Mouse (Mus musculus): Measurements from ENCODE around the gene Mapk8ip2. TPM values are rescaled to one million over a fixed set of nuclear protein-coding genes. Genes with fewer than 3 reads are reported as not detected.
A peak's percentile ranks its signal among the peaks of the same experiment; 100 is the strongest.

Gene Mapk8ip2
- polyA plus RNA-seq, 1 experiment from 2014 or later = 0.34 TPM

GRCm38 (mm10) chr15:89474596-89475292 is 21.0 kb downstream of the Mapk8ip2 start:
- H3K4me2 ChIP-seq (replicated peaks; ENCODE audit: low read depth, low read length) = no peak overlapping the region
- no peaks in the 10 kb centered on the region for H3K36me3 ChIP-seq (ENCODE audit: control insufficient read depth, insufficient read depth, low read length)
- H3K27me3 ChIP-seq (ENCODE audit: control insufficient read depth, insufficient read depth, low read length) = no peaks in the 10 kb centered on the region
- ATAC-seq (ENCODE audit: low FRiP score, low TSS enrichment) = no peak
- H3K9ac ChIP-seq (ENCODE audit: low read depth, low read length) = no peak overlapping the region
- no peaks in the 10 kb centered on the region for H3K9me3 ChIP-seq (ENCODE audit: control insufficient read depth, low read length)
- no peak overlapping the region for H3K4me3 ChIP-seq (ENCODE audit: low read length)
- no peak overlapping the region for H3K27ac ChIP-seq (ENCODE audit: low read depth, low read length)
- H3K4me1 ChIP-seq (ENCODE audit: control insufficient read depth, insufficient read depth, low read length) = peaks cover 5% of the 10 kb centered on the region; the same call in 1 of the 2 replicates
- WGBS = 89% methylated on average over 19 of the region's 19 CpGs

DNA sequence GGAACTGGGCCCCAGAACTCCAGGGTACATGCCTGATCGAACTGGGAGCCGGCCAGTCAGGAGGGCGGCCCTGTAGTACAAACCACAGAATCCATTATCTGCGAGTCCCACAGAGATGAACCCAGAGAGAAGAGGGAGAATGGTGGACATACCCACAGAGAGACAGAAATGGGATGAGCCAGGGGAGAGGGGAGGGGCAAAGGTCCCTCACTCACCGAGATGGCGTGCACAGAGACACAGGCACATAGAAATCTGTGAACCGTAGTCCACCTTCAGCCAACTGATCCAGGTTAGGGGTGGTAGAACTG is 21.5 kb downstream of the Mapk8ip2 start:
- H3K36me3 ChIP-seq (ENCODE audit: control insufficient read depth, insufficient read depth, low read length) = no peaks in the 10 kb centered on the region
- H3K9me3 ChIP-seq (ENCODE audit: control insufficient read depth, low read length) = no peaks in the 10 kb centered on the region
- ATAC-seq (ENCODE audit: low FRiP score, low TSS enrichment) = peak; percentile 13
- peaks cover 5% of the 10 kb centered on the region; the same call in 1 of the 2 replicates for H3K4me1 ChIP-seq (ENCODE audit: control insufficient read depth, insufficient read depth, low read length)
- H3K27me3 ChIP-seq (ENCODE audit: control insufficient read depth, insufficient read depth, low read length) = no peaks in the 10 kb centered on the region
- H3K9ac ChIP-seq (ENCODE audit: low read depth, low read length) = peak overlapping the region; percentile 63; the same call in 1 of the 2 replicates
- peak overlapping the region; percentile 58; the same call in 1 of the 2 replicates for H3K4me3 ChIP-seq (ENCODE audit: low read length)
- 89% methylated on average over 7 of the region's 7 CpGs for WGBS
- no peak overlapping the region for H3K27ac ChIP-seq (ENCODE audit: low read depth, low read length)
- H3K4me2 ChIP-seq (replicated peaks; ENCODE audit: low read depth, low read length) = peak overlapping the region; percentile 90

DNA sequence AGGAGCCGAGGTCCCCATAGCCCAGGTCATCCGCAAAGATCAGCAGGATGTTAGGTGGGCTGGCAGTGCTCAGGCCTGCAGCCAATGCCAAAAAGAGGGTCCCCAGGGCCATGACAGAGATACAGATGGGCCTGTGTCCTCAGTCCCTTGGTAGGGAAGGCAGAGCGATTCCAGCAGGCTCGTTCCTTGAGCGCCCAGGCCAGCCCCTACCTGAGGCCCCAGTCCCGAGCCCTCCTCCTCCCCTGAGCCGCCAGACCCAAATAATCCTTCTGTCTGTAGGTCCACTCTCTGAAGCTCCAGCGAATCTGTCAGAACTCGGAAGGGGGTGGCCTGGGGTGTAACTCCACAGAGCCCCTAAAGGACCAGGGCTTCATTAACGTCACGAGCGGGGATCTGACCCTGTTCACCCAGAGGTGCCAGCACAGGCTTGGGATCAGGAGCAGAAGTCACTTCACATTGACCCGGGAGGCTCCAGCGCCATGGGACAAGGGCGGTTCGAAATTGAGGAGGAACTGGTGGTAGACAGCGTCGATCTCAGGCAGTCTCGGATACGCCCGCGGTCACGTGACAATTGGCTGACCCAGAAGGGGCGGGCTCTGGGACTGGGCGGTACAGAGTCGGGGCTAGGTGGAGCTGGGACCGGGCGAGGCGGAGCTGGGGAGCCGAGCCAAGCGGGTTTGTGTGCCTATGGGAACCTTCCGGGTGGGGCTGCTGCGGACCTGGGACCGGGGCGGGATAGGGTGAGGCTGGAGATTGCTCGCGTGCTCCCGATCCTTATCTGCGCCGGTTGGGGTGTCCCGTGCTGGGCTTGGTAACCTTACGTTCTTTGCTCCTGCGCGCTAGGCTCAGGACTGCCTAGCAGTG is 22.1 kb downstream of the Mapk8ip2 start:
- Histone ChIP-seq H3K27ac (ENCODE audit: low read depth, low read length) (peak overlapping the region; percentile 31; the same call in 1 of the 2 replicates), H3K9ac (ENCODE audit: low read depth, low read length) (peak overlapping the region; percentile 63), H3K9me3 (ENCODE audit: control insufficient read depth, low read length) (no peaks in the 10 kb centered on the region), H3K4me2 (replicated peaks; ENCODE audit: low read depth, low read length) (peak overlapping the region; percentile 90), H3K4me3 (ENCODE audit: low read length) (peak overlapping the region; percentile 58), H3K36me3 (ENCODE audit: control insufficient read depth, insufficient read depth, low read length) (no peaks in the 10 kb centered on the region), H3K4me1 (ENCODE audit: control insufficient read depth, insufficient read depth, low read length) (peaks cover 5% of the 10 kb centered on the region; the same call in 1 of the 2 replicates), H3K27me3 (ENCODE audit: control insufficient read depth, insufficient read depth, low read length) (no peaks in the 10 kb centered on the region)
- WGBS = 10% methylated on average over 44 of the region's 44 CpGs
- peak; percentile 96 for ATAC-seq (ENCODE audit: low FRiP score, low TSS enrichment)

DNA sequence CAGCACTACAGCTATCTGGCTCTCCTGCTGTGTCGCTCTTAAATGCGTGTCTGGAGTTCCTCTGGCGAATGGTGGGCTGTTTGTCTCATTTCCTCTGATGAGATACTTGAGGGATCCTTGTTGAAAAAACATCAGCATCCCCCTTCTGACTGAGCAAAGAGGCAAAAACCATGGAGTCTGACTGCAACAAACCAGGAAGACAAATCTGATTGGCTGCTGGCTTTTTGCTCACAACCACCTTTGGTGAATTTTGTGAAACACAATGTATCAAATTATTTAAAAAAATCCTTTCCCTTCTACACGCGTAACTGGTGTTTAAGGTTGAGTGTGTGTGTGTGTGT is 22.7 kb downstream of the Mapk8ip2 start:
- H3K9ac ChIP-seq (ENCODE audit: low read depth, low read length) = peak overlapping the region; percentile 63
- H3K27ac ChIP-seq (ENCODE audit: low read depth, low read length) = peak overlapping the region; percentile 31; the same call in 1 of the 2 replicates
- H3K9me3 ChIP-seq (ENCODE audit: control insufficient read depth, low read length) = no peaks in the 10 kb centered on the region
- ATAC-seq (ENCODE audit: low FRiP score, low TSS enrichment) = no peak
- no peaks in the 10 kb centered on the region for H3K36me3 ChIP-seq (ENCODE audit: control insufficient read depth, insufficient read depth, low read length)
- H3K4me3 ChIP-seq (ENCODE audit: low read length) = peak overlapping the region; percentile 58
- peaks cover 5% of the 10 kb centered on the region; the same call in 1 of the 2 replicates for H3K4me1 ChIP-seq (ENCODE audit: control insufficient read depth, insufficient read depth, low read length)
- H3K27me3 ChIP-seq (ENCODE audit: control insufficient read depth, insufficient read depth, low read length) = no peaks in the 10 kb centered on the region
- WGBS = 4% methylated on average over 5 of the region's 5 CpGs
- H3K4me2 ChIP-seq (replicated peaks; ENCODE audit: low read depth, low read length) = peak overlapping the region; percentile 90

DNA sequence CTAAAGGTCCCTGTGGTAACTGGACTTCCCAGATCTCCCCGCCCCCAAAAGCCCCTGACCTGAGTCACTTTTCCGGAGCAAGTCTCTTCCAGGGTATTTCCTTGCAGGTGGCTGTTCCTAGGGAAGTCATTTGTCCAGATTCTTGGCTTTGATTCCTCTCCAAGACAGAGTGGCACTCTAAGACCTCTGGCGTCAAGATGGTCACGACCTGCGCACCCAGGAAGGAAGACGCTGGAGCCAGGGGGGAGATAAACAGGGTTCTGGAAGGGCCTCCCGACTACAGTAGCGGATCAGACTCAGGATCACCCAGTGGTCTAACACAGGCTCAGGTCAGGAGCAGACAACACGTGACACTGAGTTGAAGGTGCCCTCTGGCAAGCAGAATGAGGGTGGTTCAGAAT is 23.4 kb downstream of the Mapk8ip2 start, which contains the start of gene Arsa:
Gene Arsa (minus strand): TSS at position 335 of the 401 bp plus-strand sequence.
- Histone ChIP-seq H3K4me2 (replicated peaks; ENCODE audit: low read depth, low read length) (peak within 1 kb of the TSS; percentile 90), H3K9me3 (ENCODE audit: control insufficient read depth, low read length) (no peaks in the 10 kb centered on the region), H3K27me3 (ENCODE audit: control insufficient read depth, insufficient read depth, low read length) (no peaks in the 10 kb centered on the region), H3K36me3 (ENCODE audit: control insufficient read depth, insufficient read depth, low read length) (no peaks in the 10 kb centered on the region), H3K9ac (ENCODE audit: low read depth, low read length) (peak within 1 kb of the TSS; percentile 63), H3K4me3 (ENCODE audit: low read length) (peak within 1 kb of the TSS; percentile 58), H3K4me1 (ENCODE audit: control insufficient read depth, insufficient read depth, low read length) (peaks cover 5% of the 10 kb centered on the region; the same call in 1 of the 2 replicates), H3K27ac (ENCODE audit: low read depth, low read length) (peak within 1 kb of the TSS; percentile 31; the same call in 1 of the 2 replicates)
- ATAC-seq (ENCODE audit: low FRiP score, low TSS enrichment) = no peak
- WGBS = 27% methylated on average over 9 of the region's 9 CpGs

DNA sequence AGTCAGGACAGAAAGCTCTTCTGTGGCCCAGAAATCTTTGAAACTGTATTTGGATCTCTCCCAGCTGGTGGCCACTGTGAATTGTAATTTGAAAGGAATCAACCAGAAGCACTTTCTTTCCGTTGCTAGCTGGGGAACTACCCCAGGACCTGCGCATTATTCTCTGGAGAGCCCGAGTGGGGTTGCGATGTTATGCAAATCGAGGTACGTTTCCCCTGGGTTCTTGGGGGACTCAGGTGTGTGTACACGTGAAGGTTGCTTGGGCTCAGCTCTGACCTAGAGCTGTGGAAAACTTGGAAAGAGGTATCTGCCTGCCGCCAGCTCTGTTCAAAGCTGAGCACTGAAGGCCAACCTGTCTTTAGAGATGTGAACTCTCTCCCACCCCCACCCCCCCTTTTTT is 24.1 kb downstream of the Mapk8ip2 start:
- H3K27ac ChIP-seq (ENCODE audit: low read depth, low read length) = no peak overlapping the region
- WGBS = 56% methylated on average over 8 of the region's 8 CpGs
- H3K9me3 ChIP-seq (ENCODE audit: control insufficient read depth, low read length) = no peaks in the 10 kb centered on the region
- no peak for ATAC-seq (ENCODE audit: low FRiP score, low TSS enrichment)
- H3K4me1 ChIP-seq (ENCODE audit: control insufficient read depth, insufficient read depth, low read length) = peaks cover 5% of the 10 kb centered on the region; the same call in 1 of the 2 replicates
- no peak overlapping the region for H3K9ac ChIP-seq (ENCODE audit: low read depth, low read length)
- H3K27me3 ChIP-seq (ENCODE audit: control insufficient read depth, insufficient read depth, low read length) = no peaks in the 10 kb centered on the region
- H3K4me2 ChIP-seq (replicated peaks; ENCODE audit: low read depth, low read length) = no peak overlapping the region
- H3K36me3 ChIP-seq (ENCODE audit: control insufficient read depth, insufficient read depth, low read length) = no peaks in the 10 kb centered on the region
- H3K4me3 ChIP-seq (ENCODE audit: low read length) = no peak overlapping the region

GRCm38 (mm10) chr15:89478622-89479021 is 24.9 kb downstream of the Mapk8ip2 start:
- WGBS = 78% methylated on average over 3 of the region's 3 CpGs
- Histone ChIP-seq H3K4me1 (ENCODE audit: control insufficient read depth, insufficient read depth, low read length) (peaks cover 5% of the 10 kb centered on the region; the same call in 1 of the 2 replicates), H3K9me3 (ENCODE audit: control insufficient read depth, low read length) (no peaks in the 10 kb centered on the region), H3K27ac (ENCODE audit: low read depth, low read length) (no peak overlapping the region), H3K36me3 (ENCODE audit: control insufficient read depth, insufficient read depth, low read length) (no peaks in the 10 kb centered on the region), H3K4me3 (ENCODE audit: low read length) (no peak overlapping the region), H3K27me3 (ENCODE audit: control insufficient read depth, insufficient read depth, low read length) (no peaks in the 10 kb centered on the region), H3K9ac (ENCODE audit: low read depth, low read length) (no peak overlapping the region), H3K4me2 (replicated peaks; ENCODE audit: low read depth, low read length) (no peak overlapping the region)
- no peak for ATAC-seq (ENCODE audit: low FRiP score, low TSS enrichment)

GRCm38 (mm10) chr15:89480584-89480983 is 26.9 kb downstream of the Mapk8ip2 start:
- ATAC-seq (ENCODE audit: low FRiP score, low TSS enrichment) = no peak
- 0 out of 2 replicates have a peak overlapping the region, but pooled peaks have one; percentile 42 for H3K27ac ChIP-seq (ENCODE audit: low read depth, low read length)
- H3K4me3 ChIP-seq (ENCODE audit: low read length) = no peak overlapping the region
- no peaks in the 10 kb centered on the region for H3K27me3 ChIP-seq (ENCODE audit: control insufficient read depth, insufficient read depth, low read length)
- no peak overlapping the region for H3K4me2 ChIP-seq (replicated peaks; ENCODE audit: low read depth, low read length)
- WGBS = 67% methylated on average over 8 of the region's 8 CpGs
- no peaks in the 10 kb centered on the region for H3K36me3 ChIP-seq (ENCODE audit: control insufficient read depth, insufficient read depth, low read length)
- H3K4me1 ChIP-seq (ENCODE audit: control insufficient read depth, insufficient read depth, low read length) = peaks cover 2% of the 10 kb centered on the region; the same call in 1 of the 2 replicates
- no peaks in the 10 kb centered on the region for H3K9me3 ChIP-seq (ENCODE audit: control insufficient read depth, low read length)
- no peak overlapping the region for H3K9ac ChIP-seq (ENCODE audit: low read depth, low read length)

DNA sequence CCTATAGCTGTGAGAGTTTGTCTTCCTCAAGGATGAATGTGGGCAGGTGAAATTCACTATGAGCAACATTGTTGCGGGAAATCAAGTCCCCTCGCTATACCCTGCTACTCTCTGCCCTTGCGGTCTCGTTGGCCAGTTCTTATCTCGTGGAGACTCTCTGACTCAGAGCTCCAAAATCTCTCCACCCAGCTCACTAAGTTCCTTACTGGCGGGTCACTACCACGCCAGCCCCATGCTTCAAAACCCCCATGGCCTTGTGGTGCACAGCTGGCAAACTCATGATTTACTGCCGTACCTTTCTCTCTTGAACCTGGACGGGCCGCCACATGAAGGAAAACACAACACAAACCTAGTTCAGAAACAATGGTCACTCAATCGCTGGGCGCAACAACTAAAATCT is 34.5 kb downstream of the Mapk8ip2 start:
- Histone ChIP-seq H3K27ac (ENCODE audit: low read depth, low read length) (no peak overlapping the region), H3K4me2 (replicated peaks; ENCODE audit: low read depth, low read length) (no peak overlapping the region), H3K4me1 (ENCODE audit: control insufficient read depth, insufficient read depth, low read length) (no peaks in the 10 kb centered on the region), H3K27me3 (ENCODE audit: control insufficient read depth, insufficient read depth, low read length) (no peaks in the 10 kb centered on the region), H3K9me3 (ENCODE audit: control insufficient read depth, low read length) (no peaks in the 10 kb centered on the region), H3K36me3 (ENCODE audit: control insufficient read depth, insufficient read depth, low read length) (no peaks in the 10 kb centered on the region), H3K9ac (ENCODE audit: low read depth, low read length) (no peak overlapping the region), H3K4me3 (ENCODE audit: low read length) (no peak overlapping the region)
- 80% methylated on average over 12 of the region's 12 CpGs for WGBS
- ATAC-seq (ENCODE audit: low FRiP score, low TSS enrichment) = no peak
